Mouse (Mus musculus) cerebellum, adult 2 months (tissue): Measurements from ENCODE around the gene Tfrc.

Source experiments
- CTCF ChIP-seq: fragments of 200-500 bp; IDR thresholded peaks from 2 replicates; pipeline ENCODE4 v1.5.1; 2011; ENCODE audit warnings: low read depth, mild to moderate bottlenecking, control low read depth, low read length, moderate library complexity, borderline replicate concordance; ENCODE audit not compliant: insufficient read depth
- POLR2A ChIP-seq: fragments of 200-500 bp; IDR thresholded peaks from 2 replicates; pipeline ENCODE4 v1.6.1; 2011; ENCODE audit warnings: low read length, control low read depth, borderline replicate concordance; ENCODE audit not compliant: insufficient read depth

GRCm38 (mm10) chr16:32602193-32602685, 6.5 kb upstream of the Tfrc start:
- TF ChIP-seq POLR2A (no peak), CTCF (no peak)
